Mouse (Mus musculus) embryonic facial prominence, embryonic 11.5 days (tissue): ENCODE data around the gene Lonrf2. TPM values are rescaled to one million over a fixed set of nuclear protein-coding genes. Genes with fewer than 3 reads are reported as not detected.

Experiments used
- ATAC-seq: fragments of 200-750 bp; cut with Nextera tagmentation; replicated peaks from 2 replicates; pipeline ENCODE4 v1.8.0; 2017; ENCODE audit warnings: low read depth; ENCODE audit not compliant: insufficient number of reproducible peaks, low FRiP score, low TSS enrichment
- DNase-seq: peaks from one replicate; pipeline ENCODE4 v3.0.0-alpha.2; 2015; ENCODE audit warnings: low spot score
- H3K27ac ChIP-seq: fragments of 300-500 bp; sonication (generic); replicated peaks from 2 replicates; pipeline ENCODE4 v1.5.1; 2014; ENCODE audit warnings: mild to moderate bottlenecking, low read depth, low read length, control low read depth
- H3K27me3 ChIP-seq: fragments of 300-500 bp; sonication (generic); 2 replicates; pipeline ENCODE4 v1.6.1; 2014; ENCODE audit warnings: mild to moderate bottlenecking, low read length, moderate library complexity, mixed read lengths; ENCODE audit not compliant: control insufficient read depth, insufficient read depth
- H3K36me3 ChIP-seq: fragments of 300-500 bp; sonication (generic); replicated peaks from 2 replicates; pipeline ENCODE4 v1.6.1; 2014; ENCODE audit warnings: low read depth, mild to moderate bottlenecking, low read length, moderate library complexity, mixed read lengths; ENCODE audit not compliant: control insufficient read depth, insufficient read depth
- H3K4me1 ChIP-seq: fragments of 300-500 bp; sonication (generic); 2 replicates; pipeline ENCODE4 v1.6.1; 2014; ENCODE audit warnings: low read length, mixed read lengths; ENCODE audit not compliant: control insufficient read depth, insufficient read depth
- H3K4me2 ChIP-seq: fragments of 300-500 bp; sonication (generic); 2 replicates; pipeline ENCODE4 v1.6.1; 2014; ENCODE audit warnings: low read depth, mild to moderate bottlenecking, control low read depth, low read length, moderate library complexity
- H3K4me3 ChIP-seq: fragments of 300-500 bp; sonication (generic); 2 replicates; pipeline ENCODE4 v1.5.1; 2014; ENCODE audit warnings: low read depth, low read length, control low read depth
- H3K9ac ChIP-seq: fragments of 300-500 bp; sonication (generic); replicated peaks from 2 replicates; pipeline ENCODE4 v1.6.1; 2014; ENCODE audit warnings: mild to moderate bottlenecking, control low read depth, low read length
- H3K9me3 ChIP-seq: fragments of 300-500 bp; sonication (generic); replicated peaks from 2 replicates; pipeline ENCODE4 v1.6.1; 2016; ENCODE audit warnings: mild to moderate bottlenecking, low read length, inconsistent platforms, mixed read lengths; ENCODE audit not compliant: control insufficient read depth
- WGBS: fragments of 180-500 bp; shearing (Covaris S2); extraction: QIAGEN DNeasy Blood & Tissue Kit; methylation state at CpG from one replicate; pipeline ENCODE4 v1.1.7; 2014; 5-methylcytosine and 5-hydroxymethylcytosine counted together
- polyA plus RNA-seq: library from polyadenylated mRNA; unstranded; fragments of >200 nt; fragmentation: Nextera tagmentation; extraction: Ambion mirVana; gene quantifications from 2 replicates; pipeline ENCODE4 v1.2.1, GENCODE M21; 2014

Lonrf2 gene
- 2.0 and 2.3 TPM in 2 replicates for polyA plus RNA-seq

GRCm38 (mm10) chr1:38836477-38836872, at the start of gene Lonrf2:
TSS of gene Lonrf2 (minus strand) at chr1:38836711.
- H3K9ac ChIP-seq, result peak within 1 kb of the TSS; percentile 79
- H3K27ac ChIP-seq, result no peak within 1 kb of the TSS
- DNase-seq (peak; percentile 55), ATAC-seq (peak; percentile 73)
- no peaks in the 10 kb centered on the region for H3K36me3 ChIP-seq
- H3K4me1 ChIP-seq, result no peaks in the 10 kb centered on the region
- no peaks in the 10 kb centered on the region for H3K9me3 ChIP-seq
- under 1% methylated on average over 42 of the region's 47 CpGs for WGBS
- H3K4me3 ChIP-seq, result peak within 1 kb of the TSS; percentile 58
- H3K27me3 ChIP-seq, result peaks cover 16% of the 10 kb centered on the region
- H3K4me2 ChIP-seq, result peak within 1 kb of the TSS; percentile 100

DNA sequence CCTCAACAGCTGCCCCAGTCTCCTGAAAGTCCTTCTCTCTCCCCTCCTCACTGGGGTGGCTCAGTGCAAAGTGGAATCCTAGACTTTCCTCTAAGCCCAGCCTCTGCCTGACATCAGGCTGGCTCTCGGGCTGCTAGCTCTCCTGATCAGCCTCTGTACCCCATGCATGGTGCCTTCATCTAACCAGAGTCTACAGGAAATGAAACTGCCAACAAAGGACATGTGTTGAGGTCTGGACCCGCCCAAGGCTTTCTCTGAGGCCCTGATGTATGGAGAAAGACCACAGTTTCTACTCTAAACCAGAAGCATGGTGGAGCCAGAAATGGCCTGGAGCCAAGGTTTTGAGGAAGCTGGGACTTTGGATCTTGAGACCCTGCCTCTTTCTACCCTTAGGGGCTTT, 49.4 kb upstream of the Lonrf2 start:
- no peaks in the 10 kb centered on the region for H3K27me3 ChIP-seq
- no peak for ATAC-seq
- no peak overlapping the region for H3K27ac ChIP-seq
- DNase-seq, result no peak
- no peak overlapping the region for H3K9ac ChIP-seq
- no peaks in the 10 kb centered on the region for H3K9me3 ChIP-seq
- H3K4me1 ChIP-seq, result no peaks in the 10 kb centered on the region
- 68% methylated on average over 2 of the region's 2 CpGs for WGBS
- no peak overlapping the region for H3K4me2 ChIP-seq
- H3K36me3 ChIP-seq, result no peaks in the 10 kb centered on the region
- H3K4me3 ChIP-seq, result no peak overlapping the region

DNA sequence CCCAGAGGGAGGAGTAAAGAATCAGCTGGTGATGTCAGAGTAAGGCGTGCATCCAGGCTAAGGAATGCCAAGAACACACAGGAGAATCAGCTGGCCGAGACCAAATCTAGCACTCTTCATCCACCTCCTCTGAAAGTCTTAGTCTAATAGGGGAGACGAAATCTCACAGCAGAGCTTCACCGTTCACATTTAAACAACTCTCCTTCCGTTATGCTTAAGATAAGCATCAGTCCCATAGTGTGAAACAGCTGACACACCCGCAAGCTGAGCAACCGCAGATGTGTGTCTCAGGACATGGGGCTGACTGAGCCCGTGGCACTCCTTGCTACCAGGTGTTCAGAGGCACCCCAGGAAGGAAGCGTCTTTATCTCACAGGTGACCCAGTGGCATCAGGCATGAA, 47.3 kb upstream of the Lonrf2 start:
- H3K36me3 ChIP-seq, result no peaks in the 10 kb centered on the region
- H3K27ac ChIP-seq, result no peak overlapping the region
- H3K27me3 ChIP-seq, result no peaks in the 10 kb centered on the region
- H3K4me1 ChIP-seq, result no peaks in the 10 kb centered on the region
- H3K4me2 ChIP-seq, result no peak overlapping the region
- ATAC-seq (no peak), DNase-seq (no peak)
- no peaks in the 10 kb centered on the region for H3K9me3 ChIP-seq
- no peak overlapping the region for H3K4me3 ChIP-seq
- H3K9ac ChIP-seq, result no peak overlapping the region
- 86% methylated on average over 9 of the region's 9 CpGs for WGBS

DNA sequence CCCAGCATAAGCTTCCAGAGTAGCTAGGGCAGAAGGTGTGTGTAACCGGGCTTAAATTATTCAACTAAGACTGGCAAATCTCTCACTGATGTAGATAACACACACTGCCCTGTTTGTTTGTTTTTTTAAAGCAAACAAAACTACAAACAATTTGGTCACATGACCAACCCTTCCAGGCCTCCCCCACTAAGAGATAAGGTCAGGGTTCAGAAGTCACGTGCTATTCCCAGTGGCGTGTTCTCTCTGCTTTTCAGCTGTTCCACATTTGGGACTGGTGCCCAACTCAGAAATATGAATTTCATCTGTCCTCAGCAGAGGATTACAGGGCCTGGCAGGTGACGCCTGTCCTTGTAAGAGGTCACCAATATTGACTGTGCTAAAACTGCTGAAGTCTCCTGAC, 46.2 kb upstream of the Lonrf2 start:
- H3K4me3 ChIP-seq, result no peak overlapping the region
- DNase-seq, result no peak
- WGBS, result 88% methylated on average over 4 of the region's 4 CpGs
- H3K4me2 ChIP-seq, result no peak overlapping the region
- no peak overlapping the region for H3K9ac ChIP-seq
- H3K27me3 ChIP-seq, result no peaks in the 10 kb centered on the region
- H3K27ac ChIP-seq, result no peak overlapping the region
- no peaks in the 10 kb centered on the region for H3K36me3 ChIP-seq
- no peaks in the 10 kb centered on the region for H3K4me1 ChIP-seq
- no peak for ATAC-seq
- no peaks in the 10 kb centered on the region for H3K9me3 ChIP-seq

- Histone ChIP-seq H3K9me3 (no peaks in the 10 kb centered on the region), H3K4me1 (no peaks in the 10 kb centered on the region), H3K36me3 (no peaks in the 10 kb centered on the region), H3K4me2 (no peak overlapping the region), H3K9ac (no peak overlapping the region), H3K27ac (no peak overlapping the region), H3K27me3 (no peaks in the 10 kb centered on the region), H3K4me3 (no peak overlapping the region)
- ATAC-seq (no peak), DNase-seq (no peak)
- 62% methylated on average over 4 of the region's 4 CpGs for WGBS
Measured at GRCm38 (mm10) chr1:38881366-38881765, 44.9 kb upstream of the Lonrf2 start.

GRCm38 (mm10) chr1:38876671-38877382, 40.3 kb upstream of the Lonrf2 start:
- Histone ChIP-seq H3K4me3 (no peak overlapping the region), H3K9me3 (no peaks in the 10 kb centered on the region), H3K36me3 (no peaks in the 10 kb centered on the region), H3K4me2 (no peak overlapping the region), H3K9ac (no peak overlapping the region), H3K27me3 (no peaks in the 10 kb centered on the region), H3K4me1 (no peaks in the 10 kb centered on the region), H3K27ac (no peak overlapping the region)
- 47% methylated on average over 5 of the region's 5 CpGs for WGBS
- DNase-seq, result no peak
- ATAC-seq, result no peak

GRCm38 (mm10) chr1:38873911-38874310, 37.4 kb upstream of the Lonrf2 start:
- H3K4me1 ChIP-seq, result no peaks in the 10 kb centered on the region
- no peaks in the 10 kb centered on the region for H3K36me3 ChIP-seq
- no peak overlapping the region for H3K4me2 ChIP-seq
- H3K9me3 ChIP-seq, result no peaks in the 10 kb centered on the region
- H3K27ac ChIP-seq, result no peak overlapping the region
- no peaks in the 10 kb centered on the region for H3K27me3 ChIP-seq
- DNase-seq, result no peak
- no peak overlapping the region for H3K9ac ChIP-seq
- WGBS, result 84% methylated on average over 5 of the region's 5 CpGs
- no peak overlapping the region for H3K4me3 ChIP-seq
- ATAC-seq, result no peak

DNA sequence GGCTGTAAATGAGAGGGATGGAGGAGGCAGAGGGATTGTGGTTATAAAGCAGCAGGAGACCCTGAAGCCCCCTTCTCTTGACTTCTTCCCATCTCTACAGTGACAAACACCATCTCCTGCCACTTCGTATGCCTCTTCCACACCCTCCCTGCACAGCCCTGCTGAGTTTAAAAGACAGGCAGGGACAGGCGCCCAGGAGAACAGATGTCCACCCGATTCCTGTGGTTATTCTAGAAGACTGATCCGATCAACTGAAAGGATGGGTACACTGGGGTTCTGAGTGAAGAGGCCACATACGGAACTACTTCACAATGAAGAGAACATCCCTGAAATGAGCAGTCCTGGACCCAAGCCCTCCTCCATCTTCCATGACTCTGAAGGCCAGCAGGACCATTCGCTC, 35.3 kb upstream of the Lonrf2 start:
- Histone ChIP-seq H3K4me2 (no peak overlapping the region), H3K27ac (no peak overlapping the region), H3K9me3 (no peaks in the 10 kb centered on the region), H3K36me3 (no peaks in the 10 kb centered on the region), H3K9ac (no peak overlapping the region), H3K27me3 (no peaks in the 10 kb centered on the region), H3K4me3 (no peak overlapping the region), H3K4me1 (no peaks in the 10 kb centered on the region)
- 87% methylated on average over 6 of the region's 6 CpGs for WGBS
- no peak for DNase-seq
- ATAC-seq, result no peak
